Mouse (Mus musculus): Measurements from ENCODE around the gene Cstad. TPM values are rescaled to one million over a fixed set of nuclear protein-coding genes. Genes with fewer than 3 reads are reported as not detected.

Cstad gene
- polyA plus RNA-seq, 1 experiment from 2014 or later, result 1.2 TPM

- Histone ChIP-seq H3K27me3 (ENCODE audit: insufficient read depth, poor library complexity, severe bottlenecking) (no peaks in the 10 kb centered on the region), H3K4me1 (peaks cover 82% of the 10 kb centered on the region), H3K4me3 (peak overlapping the region; percentile 64), H3K27ac (peak overlapping the region; percentile 98), H3K9me3 (no peaks in the 10 kb centered on the region), H3K36me3 (no peaks in the 10 kb centered on the region)
- WGBS, result 2% methylated on average over 42 of the region's 42 CpGs
- no peak for DNase-seq (ENCODE audit: low spot score)
Measured at GRCm38 (mm10) chr2:30657674-30658479, 63.0 kb downstream of the Cstad start.

GRCm38 (mm10) chr2:30658480-30658843 is 63.6 kb downstream of the Cstad start:
- Histone ChIP-seq H3K27me3 (ENCODE audit: insufficient read depth, poor library complexity, severe bottlenecking) (no peaks in the 10 kb centered on the region), H3K4me3 (peak overlapping the region; percentile 64), H3K36me3 (no peaks in the 10 kb centered on the region), H3K27ac (peak overlapping the region; percentile 98), H3K4me1 (peaks cover 77% of the 10 kb centered on the region), H3K9me3 (no peaks in the 10 kb centered on the region)
- peak; percentile 99 for DNase-seq (ENCODE audit: low spot score)
- 0% methylated on average over 45 of the region's 45 CpGs for WGBS

Other genes with a start within 250 kb of the Cstad start
- 101 and 132 TPM in 2 replicates for gene Sh3glb2, start 235.7 kb upstream of the Cstad start, polyA plus RNA-seq (2016; fragmentation: Nextera tagmentation; extraction: Ambion mirVana)
- 28.2 and 35.1 TPM in 2 replicates for gene Miga2, start 230.8 kb upstream of the Cstad start, polyA plus RNA-seq (2016; fragmentation: Nextera tagmentation; extraction: Ambion mirVana)
- gene Dolpp1, start 202.8 kb upstream of the Cstad start, polyA plus RNA-seq (2016; fragmentation: Nextera tagmentation; extraction: Ambion mirVana), result 29.9 and 36.1 TPM in 2 replicates
- gene Crat, start 179.2 kb upstream of the Cstad start, polyA plus RNA-seq (2016; fragmentation: Nextera tagmentation; extraction: Ambion mirVana), result 36.1 and 55.2 TPM in 2 replicates
- gene Ptpa, start 179.0 kb upstream of the Cstad start, polyA plus RNA-seq (2016; fragmentation: Nextera tagmentation; extraction: Ambion mirVana), result 129 and 140 TPM in 2 replicates
- 1.00 and 2.2 TPM in 2 replicates for gene Ier5l, start 120.8 kb upstream of the Cstad start, polyA plus RNA-seq (2016; fragmentation: Nextera tagmentation; extraction: Ambion mirVana)
- 1.3 and 1.8 TPM in 2 replicates for gene 1700001O22Rik, start 208.6 kb downstream of the Cstad start, polyA plus RNA-seq (2016; fragmentation: Nextera tagmentation; extraction: Ambion mirVana)
- 102 and 116 TPM in 2 replicates for gene Ntmt1, start 212.8 kb downstream of the Cstad start, polyA plus RNA-seq (2016; fragmentation: Nextera tagmentation; extraction: Ambion mirVana)
- gene Asb6, start 235.3 kb downstream of the Cstad start, polyA plus RNA-seq (2016; fragmentation: Nextera tagmentation; extraction: Ambion mirVana), result 31.3 and 40.1 TPM in 2 replicates
- gene Prrx2, start 239.9 kb downstream of the Cstad start, polyA plus RNA-seq (2016; fragmentation: Nextera tagmentation; extraction: Ambion mirVana), result 49.1 and 73.9 TPM in 2 replicates